Mouse (Mus musculus): ENCODE measurements around the gene Slc12a3. TPM values are rescaled to one million over a fixed set of nuclear protein-coding genes. Genes with fewer than 3 reads are reported as not detected.

Gene Slc12a3
- not detected for polyA plus RNA-seq (2012; fragmentation: generic; extraction: Trizol)
- long read RNA-seq, experiment 1 = 0 reads
- long read RNA-seq, experiment 2 = 0 reads

DNA sequence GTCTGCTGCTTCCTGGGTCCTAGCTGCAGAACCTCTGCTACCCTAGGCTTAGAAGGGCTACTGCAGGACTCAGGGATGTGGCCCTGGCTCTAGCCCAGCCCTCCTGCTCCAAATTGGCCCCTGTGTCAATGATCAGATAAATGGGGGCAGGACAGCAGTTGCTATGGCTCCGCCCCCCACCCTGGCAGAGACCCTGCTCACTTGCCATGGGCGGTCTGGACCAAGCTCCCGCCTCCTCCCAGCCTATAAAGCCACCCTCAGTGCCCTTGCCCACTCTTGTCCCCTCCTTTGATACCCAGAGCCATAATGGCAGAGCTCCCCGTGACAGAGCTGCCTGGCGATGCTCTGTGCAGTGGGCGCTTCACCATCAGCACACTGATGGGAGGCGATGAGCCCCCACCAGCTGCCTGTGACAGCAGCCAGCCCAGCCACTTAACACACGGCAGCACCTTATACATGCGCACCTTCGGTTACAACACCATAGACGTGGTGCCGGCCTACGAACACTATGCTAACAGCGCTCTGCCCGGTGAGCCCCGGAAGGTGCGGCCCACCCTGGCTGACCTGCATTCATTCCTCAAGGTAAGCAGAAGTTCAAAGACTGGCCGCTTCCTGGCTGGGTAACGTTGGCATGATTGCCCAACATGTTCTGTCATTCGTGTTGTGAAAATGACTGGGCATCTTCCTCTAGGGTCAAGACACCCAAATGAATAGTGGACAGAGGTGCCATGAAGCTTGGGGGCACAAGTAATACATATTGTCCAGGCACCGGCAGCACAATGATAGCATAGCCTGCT, at the start of gene Slc12a3:
Gene Slc12a3, plus strand, starts transcription at position 270 of the 797 bp plus-strand sequence.
- H3K36me3 ChIP-seq (ENCODE audit: control insufficient read depth, insufficient read depth) = no peaks in the 10 kb centered on the region
- peaks cover 10% of the 10 kb centered on the region for H3K27me3 ChIP-seq (ENCODE audit: control insufficient read depth, insufficient read depth, insufficient read length)
- TF ChIP-seq MYOD1 (IDR thresholded peaks at IDR 0.05; ENCODE audit: control insufficient read depth, insufficient read length, low read depth) (no peak), MAX (IDR thresholded peaks at IDR 0.05) (no peak), USF1 (IDR thresholded peaks at IDR 0.05; ENCODE audit: low read depth) (no peak), CTCF (IDR thresholded peaks at IDR 0.05; ENCODE audit: control insufficient read depth, insufficient read depth, insufficient read length) (no peak), FOSL1 (IDR thresholded peaks at IDR 0.05; ENCODE audit: insufficient read depth, low read length, poor library complexity, severe bottlenecking) (no peak), CEBPB (IDR thresholded peaks at IDR 0.05; ENCODE audit: low read depth) (no peak), MYOG (IDR thresholded peaks at IDR 0.05; ENCODE audit: control insufficient read depth, extremely low read depth, insufficient read length) (no peak)
- no peak within 1 kb of the TSS for H3K4me3 ChIP-seq (ENCODE audit: insufficient read depth, poor library complexity, severe bottlenecking)
- H3K79me2 ChIP-seq (ENCODE audit: control insufficient read depth, insufficient read depth) = no peaks in the 10 kb centered on the region
- no peak within 1 kb of the TSS for H3ac ChIP-seq (ENCODE audit: control insufficient read depth, insufficient read length, low read depth)
- H3K79me3 ChIP-seq (ENCODE audit: low read depth) = no peaks in the 10 kb centered on the region

DNA sequence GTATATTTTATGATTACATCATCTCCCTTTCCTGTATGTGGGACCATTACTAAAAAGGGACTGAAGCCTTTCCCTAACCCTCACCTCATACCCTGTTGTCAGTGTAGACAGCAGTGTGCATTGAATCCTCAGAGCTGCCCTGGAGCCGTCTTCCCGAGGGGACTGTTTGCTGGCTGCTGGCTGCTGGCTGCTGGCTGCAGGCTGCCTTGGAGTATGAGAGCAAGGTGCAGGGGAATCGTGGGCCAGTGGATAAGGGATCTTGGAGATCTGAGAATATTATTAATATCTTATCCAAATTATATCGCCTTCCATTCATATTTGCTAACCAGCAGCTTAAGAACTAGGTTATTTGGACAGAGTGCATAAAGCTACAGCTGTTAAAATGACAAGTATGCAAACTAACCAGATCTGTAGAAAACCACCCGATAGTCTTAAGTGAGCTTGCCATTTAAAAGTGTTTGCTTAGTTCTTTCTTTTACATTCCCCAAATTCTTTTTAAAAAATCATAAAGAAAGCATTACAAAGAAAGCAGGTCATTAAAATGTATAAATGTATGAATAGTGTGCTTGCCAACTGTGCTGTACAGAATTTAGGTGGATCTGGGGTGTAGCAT, 48.9 kb upstream of the Slc12a3 start:
- no peaks in the 10 kb centered on the region for H3K27me3 ChIP-seq (ENCODE audit: control insufficient read depth, insufficient read depth, insufficient read length)
- H3K79me2 ChIP-seq (ENCODE audit: control insufficient read depth, insufficient read depth) = peaks cover 25% of the 10 kb centered on the region
- no peaks in the 10 kb centered on the region for H3K36me3 ChIP-seq (ENCODE audit: control insufficient read depth, insufficient read depth)
- TF ChIP-seq FOSL1 (IDR thresholded peaks at IDR 0.05; ENCODE audit: insufficient read depth, low read length, poor library complexity, severe bottlenecking) (no peak), MYOD1 (IDR thresholded peaks at IDR 0.05; ENCODE audit: control insufficient read depth, insufficient read length, low read depth) (no peak), MAX (IDR thresholded peaks at IDR 0.05) (no peak), CEBPB (IDR thresholded peaks at IDR 0.05; ENCODE audit: low read depth) (no peak)
- no peak overlapping the region for H3ac ChIP-seq (ENCODE audit: control insufficient read depth, insufficient read length, low read depth)
- H3K4me3 ChIP-seq (ENCODE audit: insufficient read depth, poor library complexity, severe bottlenecking) = no peak overlapping the region
- peaks cover 13% of the 10 kb centered on the region for H3K79me3 ChIP-seq (ENCODE audit: low read depth)

- no peak overlapping the region for H3ac ChIP-seq (ENCODE audit: control insufficient read depth, insufficient read length, low read depth)
- no peak overlapping the region for H3K4me3 ChIP-seq (ENCODE audit: insufficient read depth, poor library complexity, severe bottlenecking)
- no peak for TF ChIP-seq USF1 (IDR thresholded peaks at IDR 0.05; ENCODE audit: low read depth)
- no peak for TF ChIP-seq MAX (IDR thresholded peaks at IDR 0.05)
- TF ChIP-seq MYOG (IDR thresholded peaks at IDR 0.05; ENCODE audit: control insufficient read depth, extremely low read depth, insufficient read length) = no peak
- peaks cover 15% of the 10 kb centered on the region for H3K79me2 ChIP-seq (ENCODE audit: control insufficient read depth, insufficient read depth)
- H3K36me3 ChIP-seq (ENCODE audit: control insufficient read depth, insufficient read depth) = peaks cover 7% of the 10 kb centered on the region
- peaks cover 9% of the 10 kb centered on the region for H3K79me3 ChIP-seq (ENCODE audit: low read depth)
- H3K27me3 ChIP-seq (ENCODE audit: control insufficient read depth, insufficient read depth, insufficient read length) = no peaks in the 10 kb centered on the region
Measured at GRCm38 (mm10) chr8:94282453-94282985, 46.5 kb upstream of the Slc12a3 start.

GRCm38 (mm10) chr8:94284204-94284603, 44.8 kb upstream of the Slc12a3 start:
- no peak overlapping the region for H3K4me3 ChIP-seq (ENCODE audit: insufficient read depth, poor library complexity, severe bottlenecking)
- TF ChIP-seq MYOG (IDR thresholded peaks at IDR 0.05; ENCODE audit: control insufficient read depth, extremely low read depth, insufficient read length) (no peak), CEBPB (IDR thresholded peaks at IDR 0.05; ENCODE audit: low read depth) (no peak), MYOD1 (IDR thresholded peaks at IDR 0.05; ENCODE audit: control insufficient read depth, insufficient read length, low read depth) (no peak), MAX (IDR thresholded peaks at IDR 0.05) (no peak), FOSL1 (IDR thresholded peaks at IDR 0.05; ENCODE audit: insufficient read depth, low read length, poor library complexity, severe bottlenecking) (no peak)

DNA sequence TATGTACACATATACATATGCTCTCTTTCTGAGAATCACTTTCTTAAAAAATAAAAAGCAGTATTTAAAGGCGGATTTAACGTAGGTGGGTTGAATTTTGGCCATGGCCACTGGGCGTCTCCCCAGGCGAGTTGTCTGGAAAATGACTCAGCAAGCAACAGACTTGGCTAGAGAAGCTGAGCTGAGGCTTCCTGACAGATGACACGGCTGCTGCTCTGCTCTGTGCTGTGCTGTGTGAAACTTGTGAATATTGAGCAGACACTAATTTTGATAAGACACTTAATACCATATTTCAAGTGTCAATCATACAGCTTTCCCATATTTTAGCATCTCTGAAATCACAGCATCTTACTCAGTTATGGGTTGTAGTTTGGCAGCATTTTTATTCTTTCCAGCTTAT, 38.4 kb upstream of the Slc12a3 start:
- Histone ChIP-seq H3K79me2 (ENCODE audit: control insufficient read depth, insufficient read depth) (no peaks in the 10 kb centered on the region), H3ac (ENCODE audit: control insufficient read depth, insufficient read length, low read depth) (no peak overlapping the region), H3K27me3 (ENCODE audit: control insufficient read depth, insufficient read depth, insufficient read length) (no peaks in the 10 kb centered on the region)

More at GRCm38 (mm10) chr8:94284204-94284603, 44.8 kb upstream of the Slc12a3 start:
- Histone ChIP-seq H3K79me2 (ENCODE audit: control insufficient read depth, insufficient read depth) (peaks cover 7% of the 10 kb centered on the region), H3ac (ENCODE audit: control insufficient read depth, insufficient read length, low read depth) (no peak overlapping the region), H3K27me3 (ENCODE audit: control insufficient read depth, insufficient read depth, insufficient read length) (no peaks in the 10 kb centered on the region), H3K36me3 (ENCODE audit: control insufficient read depth, insufficient read depth) (peaks cover 8% of the 10 kb centered on the region), H3K79me3 (ENCODE audit: low read depth) (peaks cover 2% of the 10 kb centered on the region)

More for the DNA sequence above, 38.4 kb upstream of the Slc12a3 start:
- Histone ChIP-seq H3K79me3 (ENCODE audit: low read depth) (peaks cover 2% of the 10 kb centered on the region), H3K4me3 (ENCODE audit: insufficient read depth, poor library complexity, severe bottlenecking) (no peak overlapping the region), H3K36me3 (ENCODE audit: control insufficient read depth, insufficient read depth) (peaks cover 42% of the 10 kb centered on the region)
- no peak for TF ChIP-seq CEBPB (IDR thresholded peaks at IDR 0.05; ENCODE audit: low read depth)
- TF ChIP-seq CTCF (IDR thresholded peaks at IDR 0.05; ENCODE audit: control insufficient read depth, insufficient read depth, insufficient read length) = no peak
- TF ChIP-seq MAX (IDR thresholded peaks at IDR 0.05) = no peak
- no peak for TF ChIP-seq USF1 (IDR thresholded peaks at IDR 0.05; ENCODE audit: low read depth)
- no peak for TF ChIP-seq MYOG (IDR thresholded peaks at IDR 0.05; ENCODE audit: control insufficient read depth, extremely low read depth, insufficient read length)
- TF ChIP-seq MYOD1 (IDR thresholded peaks at IDR 0.05; ENCODE audit: control insufficient read depth, insufficient read length, low read depth) = no peak
- no peak for TF ChIP-seq FOSL1 (IDR thresholded peaks at IDR 0.05; ENCODE audit: insufficient read depth, low read length, poor library complexity, severe bottlenecking)

Measured in C2C12 (cell line).